Mouse (Mus musculus) 3134 (cell line): ENCODE data around the gene Ice1.

Experiments used
- DNase-seq: peaks from one replicate; pipeline ENCODE4 v3.0.0-alpha.2; 2011; ENCODE audit warnings: low spot score; ENCODE audit not compliant: insufficient read length; ENCODE audit errors: extremely low read depth

The Ice1 gene

DNA sequence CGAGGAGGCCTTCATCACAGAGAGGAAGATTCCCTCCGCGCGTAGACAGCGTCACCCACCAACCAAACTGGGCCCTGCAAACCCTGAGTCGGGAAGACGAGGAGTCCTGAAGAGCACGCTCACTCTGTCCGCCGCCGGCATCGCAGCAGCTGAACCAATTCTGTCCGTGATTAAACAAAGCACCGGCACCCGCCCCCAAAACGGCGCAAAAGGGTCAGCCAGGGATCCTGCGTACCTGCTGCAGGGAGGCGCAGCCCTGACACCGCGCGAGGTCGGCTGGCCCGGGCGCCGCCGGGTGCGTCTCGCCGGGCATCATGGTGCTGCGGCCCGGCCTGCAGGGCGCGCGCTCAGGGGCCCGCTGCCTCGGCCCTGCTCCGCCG, at the start of gene Ice1:
Gene Ice1 (minus strand): TSS at position 353 of the 380 bp plus-strand sequence.
- no peak for DNase-seq

DNA sequence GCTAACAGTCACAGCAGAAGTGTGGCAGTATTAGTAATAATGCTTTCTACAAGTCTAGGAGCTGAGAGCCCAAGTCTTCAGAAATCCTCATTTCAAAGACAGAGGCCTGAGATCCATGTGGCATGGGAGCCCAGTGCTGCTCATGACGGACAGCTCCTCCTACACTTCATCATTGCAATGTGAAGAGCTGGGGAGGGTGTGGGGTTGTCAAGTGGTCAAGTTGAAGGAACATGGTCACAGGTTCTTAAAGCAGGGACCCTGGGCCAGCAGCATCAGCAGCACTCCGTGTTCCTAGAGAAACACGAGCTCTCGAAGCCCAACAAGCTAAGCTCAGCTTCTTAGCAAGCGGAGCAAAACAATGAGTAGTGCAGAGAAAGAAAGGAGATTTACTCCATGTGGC, 48.4 kb upstream of the Ice1 start:
- no peak for DNase-seq

DNA sequence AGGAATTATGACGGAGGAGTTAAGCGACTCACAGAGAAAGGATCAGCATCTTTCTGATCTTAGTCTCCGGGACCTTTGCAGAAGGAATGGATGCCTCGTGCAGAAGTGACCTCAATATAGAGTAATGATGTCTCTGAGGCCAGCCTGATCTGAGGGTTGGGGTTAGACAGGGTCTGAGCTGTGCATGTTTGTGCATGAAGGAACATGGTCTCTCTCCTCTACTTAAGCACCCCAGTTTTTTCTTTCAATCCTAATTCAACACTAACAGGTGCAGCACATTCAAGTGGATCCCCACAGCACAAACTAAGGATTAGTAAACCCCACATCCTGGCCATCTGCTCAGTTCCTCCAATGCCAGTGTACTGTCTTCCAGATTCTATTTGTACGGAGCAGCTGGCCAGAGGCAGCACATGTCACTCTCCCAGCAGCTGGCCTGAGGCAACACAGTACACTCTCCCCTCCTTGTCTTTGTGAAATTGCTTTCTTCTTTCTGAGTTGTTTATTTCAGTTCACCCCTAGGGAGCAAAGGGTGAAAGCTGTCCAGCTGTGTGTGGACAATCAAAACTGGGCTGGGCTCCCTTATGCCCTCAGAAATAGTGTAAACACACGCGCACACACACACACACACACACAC, 47.7 kb upstream of the Ice1 start:
- no peak for DNase-seq

DNA sequence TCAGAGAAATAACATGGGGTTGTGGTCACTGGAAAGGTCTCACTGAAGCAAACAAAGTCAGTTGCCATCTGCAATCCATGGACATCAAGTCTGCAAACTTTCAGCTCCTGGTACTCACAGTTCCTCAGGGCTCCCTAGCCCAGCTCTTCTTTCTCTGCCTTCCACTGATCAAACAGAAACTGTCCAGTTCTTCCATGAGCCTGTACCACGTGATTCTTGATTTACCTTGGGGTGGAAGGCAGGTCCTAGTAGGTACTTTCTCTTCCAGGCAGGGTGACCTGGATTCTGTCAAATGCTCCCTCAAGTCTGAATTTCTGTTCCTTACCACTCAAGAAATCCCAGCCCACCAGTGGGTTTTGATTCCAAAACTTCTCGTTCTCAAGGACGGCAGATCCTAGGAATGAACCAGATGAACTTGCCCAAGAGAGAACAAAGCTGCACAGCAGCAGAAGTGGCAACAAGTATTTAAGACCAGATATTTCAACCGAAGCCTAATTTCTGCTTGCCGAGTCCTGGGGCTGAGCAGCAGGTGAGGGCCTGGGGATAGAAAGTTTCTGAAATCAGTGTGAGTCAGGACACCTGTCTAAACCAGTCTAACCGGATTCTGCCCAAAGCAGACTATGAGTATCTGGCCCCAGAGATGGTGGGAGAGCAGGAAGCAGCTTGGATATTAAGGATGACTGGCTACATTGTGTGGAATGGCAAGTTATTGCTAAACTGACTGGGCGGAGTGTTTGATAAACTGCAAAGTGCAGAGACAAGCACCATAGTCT, 44.2 kb upstream of the Ice1 start:
- no peak for DNase-seq

DNA sequence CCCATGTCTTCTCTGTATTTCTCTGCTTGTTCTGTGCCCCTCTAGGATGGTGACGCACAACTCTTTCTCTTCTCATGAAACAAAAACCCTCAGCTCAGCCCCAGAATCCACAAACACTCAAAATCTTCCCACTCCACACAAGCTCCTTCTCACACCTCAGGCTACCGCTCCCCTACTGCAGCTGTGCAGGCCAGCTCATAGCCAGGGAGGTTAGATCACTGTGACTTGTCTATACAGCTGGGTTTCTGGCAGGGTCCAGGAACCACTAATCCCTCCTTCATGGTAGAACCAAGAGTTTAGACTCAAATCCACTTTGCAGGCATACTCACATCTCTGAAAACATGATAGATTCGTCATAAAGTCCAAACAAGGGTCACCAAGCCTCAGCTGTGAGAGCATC, 42.9 kb upstream of the Ice1 start:
- peak; percentile 16 for DNase-seq

DNA sequence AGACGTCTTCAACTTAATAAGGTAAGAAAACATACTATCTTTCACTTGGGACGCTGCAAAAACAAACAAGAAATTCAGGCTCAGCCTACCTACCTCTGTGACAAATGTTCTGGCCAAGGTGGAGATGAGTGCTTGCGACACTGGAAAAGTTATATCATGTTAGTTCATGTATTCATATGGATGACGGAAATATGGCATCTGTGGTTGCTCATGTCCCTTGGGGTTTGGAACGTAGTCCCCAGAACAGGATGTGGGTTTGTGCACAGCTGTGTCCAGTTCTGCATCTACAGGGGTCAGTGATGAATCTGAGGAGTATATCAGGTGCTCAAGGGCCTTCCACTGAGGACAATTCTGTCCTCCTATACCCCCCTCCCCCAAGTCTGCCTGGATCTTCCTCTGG, 40.3 kb upstream of the Ice1 start:
- DNase-seq: peak; percentile 10

DNA sequence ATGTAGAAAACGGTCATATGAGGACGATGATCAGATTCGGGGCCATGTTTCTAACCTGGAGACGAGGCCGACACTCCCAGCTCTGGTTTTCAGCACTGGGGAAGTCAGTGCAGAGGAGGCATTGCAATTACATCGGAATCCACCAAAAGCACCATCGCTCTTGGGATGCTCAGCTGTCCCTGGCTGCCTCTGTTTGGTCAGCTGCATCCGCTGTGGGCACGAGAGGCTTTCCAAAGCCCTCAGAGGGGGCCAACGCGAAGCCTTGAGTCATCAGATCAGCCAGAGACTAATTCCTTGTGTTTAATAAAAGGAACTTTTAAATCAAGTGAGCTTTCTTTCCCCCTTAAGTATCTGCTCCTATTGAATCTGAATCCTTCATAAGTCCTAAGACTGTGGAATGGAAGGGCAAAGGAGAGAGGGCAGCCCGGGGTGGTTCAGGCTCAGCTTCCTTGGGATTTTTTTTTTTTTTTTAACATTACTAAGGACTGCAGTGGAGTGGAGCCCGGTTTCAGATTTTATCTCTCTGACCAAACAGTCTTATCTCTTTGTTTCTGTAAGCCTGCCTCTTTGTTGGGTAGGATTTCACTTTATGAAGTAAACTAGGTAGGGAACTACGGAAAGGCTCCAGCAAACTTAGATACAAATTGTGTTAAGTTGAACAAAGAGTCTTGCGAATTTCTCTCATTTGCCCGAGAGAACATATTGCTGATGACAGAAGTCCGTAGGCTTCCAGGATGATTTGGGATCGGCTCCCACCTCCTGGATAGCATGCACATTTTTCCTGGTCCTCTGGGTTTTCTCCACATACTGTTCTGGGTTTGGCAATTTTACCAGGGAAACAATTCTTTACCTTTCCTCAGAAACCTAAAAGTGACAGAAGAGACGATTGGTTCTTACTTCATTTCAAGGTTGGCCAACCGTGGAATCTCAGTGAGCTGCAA, 39.1 kb upstream of the Ice1 start:
- DNase-seq: peak; percentile 15

DNA sequence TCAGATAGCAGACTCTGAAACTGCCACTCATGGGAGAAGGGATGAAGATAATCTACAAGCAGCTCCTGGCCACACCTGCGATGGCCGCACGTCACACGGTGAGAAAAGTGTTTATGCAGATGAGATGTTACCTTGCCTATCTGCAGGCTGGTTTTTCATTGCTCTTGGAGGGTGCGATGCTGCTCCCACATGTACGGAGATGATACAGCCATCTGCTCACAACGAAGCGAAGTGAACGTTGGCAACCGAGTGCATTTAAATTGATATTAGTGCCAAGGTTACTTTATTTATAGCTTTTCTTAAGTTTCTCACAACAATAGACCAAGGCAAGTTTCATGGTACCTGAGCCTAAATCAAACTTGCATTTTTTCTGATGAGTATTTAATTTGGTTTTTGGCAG, 37.6 kb upstream of the Ice1 start:
- no peak for DNase-seq

DNA sequence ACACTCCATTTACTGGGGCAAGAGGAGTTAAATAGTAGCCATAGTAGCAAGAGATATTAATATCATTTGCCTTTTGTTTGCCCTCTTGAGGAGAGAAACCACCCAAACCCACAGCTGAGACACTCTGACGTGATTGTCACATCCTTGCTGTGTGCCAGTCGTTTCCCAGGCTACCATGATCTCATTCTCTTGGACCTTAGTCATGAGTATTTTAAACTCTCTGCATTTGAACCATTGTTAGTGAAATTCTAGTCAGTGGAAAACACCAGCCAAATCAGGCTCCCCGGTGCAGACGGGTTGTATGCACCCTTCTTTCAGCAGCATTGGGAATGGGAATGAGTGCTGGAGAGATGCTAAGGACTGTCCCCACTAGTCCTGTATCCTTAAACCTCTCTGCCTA, 32.6 kb upstream of the Ice1 start:
- no peak for DNase-seq

DNA sequence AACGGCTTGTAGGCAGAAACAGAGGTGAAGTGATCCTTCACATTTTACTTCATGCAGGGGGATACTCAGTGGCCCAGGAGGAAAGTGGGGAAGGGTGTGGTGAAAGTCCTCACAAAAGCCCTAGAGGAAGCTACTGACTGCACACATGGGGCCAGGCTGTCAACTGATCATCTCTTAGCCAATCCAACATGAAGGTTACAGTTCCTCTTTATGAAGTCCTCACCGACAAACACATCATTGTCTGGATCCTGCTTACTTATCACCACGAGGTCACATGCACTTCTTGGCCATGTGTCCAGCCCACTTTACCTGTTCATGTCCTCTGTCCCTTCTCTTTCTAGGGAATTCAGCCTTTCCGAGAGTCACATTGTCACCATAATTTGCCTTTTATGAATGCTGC, 22.3 kb upstream of the Ice1 start:
- no peak for DNase-seq

DNA sequence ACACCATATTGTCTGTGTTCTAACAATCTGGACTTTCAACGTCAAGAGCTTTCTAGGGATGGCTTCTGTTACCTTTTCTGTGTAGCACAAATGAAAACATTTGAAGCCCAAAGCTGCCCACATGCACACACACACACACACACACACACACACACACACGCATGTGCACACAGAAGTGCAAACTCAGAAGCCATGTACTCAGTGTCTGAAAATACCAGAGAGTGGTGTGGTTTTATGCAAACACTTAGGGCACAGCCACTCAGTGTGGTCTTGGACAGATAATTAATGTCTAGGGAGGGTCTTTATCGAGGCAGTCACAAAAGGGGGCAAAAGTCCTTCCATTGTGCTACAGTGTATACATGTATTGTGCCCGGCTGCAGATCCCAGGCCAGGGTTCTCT, 19.3 kb upstream of the Ice1 start:
- DNase-seq: no peak

DNA sequence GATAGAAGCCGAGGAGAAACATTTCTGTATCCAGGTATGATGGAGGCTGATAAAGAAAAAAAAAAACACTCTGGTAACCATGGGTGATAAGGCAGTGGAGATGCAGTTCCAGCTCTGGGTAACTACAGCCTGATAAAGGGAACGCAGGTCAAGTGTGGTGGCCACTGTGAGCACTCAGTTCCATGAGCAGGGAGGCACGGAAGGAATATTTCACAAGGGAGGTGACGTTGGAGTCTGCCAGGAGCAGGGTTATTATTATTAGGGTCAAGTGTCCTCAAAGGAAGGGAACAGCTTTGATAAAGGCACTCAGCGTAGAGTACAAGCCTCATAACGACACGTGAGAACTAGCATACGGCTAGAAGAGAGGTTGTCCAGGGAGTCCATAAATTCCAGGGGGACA, 18.9 kb upstream of the Ice1 start:
- DNase-seq: no peak

DNA sequence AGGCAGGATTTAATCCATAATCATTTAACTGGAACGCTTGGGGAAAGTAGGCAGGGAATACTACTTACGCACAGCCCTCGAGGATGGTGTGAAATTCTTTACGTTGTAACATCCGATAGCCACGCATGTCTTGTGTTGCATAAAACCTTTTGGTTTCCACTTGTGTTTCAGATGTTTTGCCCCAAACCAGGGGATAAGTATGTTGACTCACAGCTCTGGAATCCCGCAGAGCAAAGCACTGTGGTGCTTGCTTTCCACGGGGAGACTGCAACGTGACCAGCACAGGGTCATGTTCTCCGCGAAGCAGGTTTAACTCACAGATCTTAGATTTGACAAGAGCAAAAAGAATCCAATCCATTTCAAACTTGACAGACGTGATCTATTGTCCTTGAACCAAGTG, 18.1 kb upstream of the Ice1 start:
- peak; percentile 54 for DNase-seq

DNA sequence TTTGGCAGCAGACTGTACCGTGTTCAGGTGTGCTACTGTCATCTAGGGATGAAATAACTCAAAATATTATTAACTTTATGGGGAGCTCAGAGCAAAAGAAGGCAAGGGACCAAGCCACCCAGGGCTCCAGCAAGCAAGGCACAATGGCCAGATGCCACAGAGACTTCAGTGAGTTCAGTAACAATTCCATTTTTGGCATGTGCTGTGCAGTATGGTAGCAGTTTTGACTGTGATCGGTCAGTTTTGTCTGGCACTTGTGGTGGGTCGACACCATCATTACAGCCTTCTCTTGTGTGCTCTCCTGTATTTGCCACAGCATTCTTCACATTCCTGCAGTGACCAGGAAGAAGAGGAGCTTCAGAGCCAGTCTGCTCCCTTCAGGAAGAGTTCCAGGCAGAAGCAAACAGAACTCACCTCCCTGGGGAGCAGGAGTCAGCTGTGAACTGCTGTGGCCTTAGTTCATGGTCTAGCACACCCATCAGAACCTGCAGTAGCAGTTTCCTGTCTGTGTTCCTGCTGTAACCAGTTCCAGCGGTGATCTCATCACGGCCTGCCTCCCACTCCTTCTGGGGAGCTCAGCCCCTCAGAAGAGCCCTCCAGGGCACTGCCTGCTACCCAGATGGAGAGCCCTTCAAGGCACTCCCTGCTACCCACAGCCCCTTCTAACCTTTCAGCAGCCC, 16.8 kb upstream of the Ice1 start:
- DNase-seq: peak; percentile 78

DNA sequence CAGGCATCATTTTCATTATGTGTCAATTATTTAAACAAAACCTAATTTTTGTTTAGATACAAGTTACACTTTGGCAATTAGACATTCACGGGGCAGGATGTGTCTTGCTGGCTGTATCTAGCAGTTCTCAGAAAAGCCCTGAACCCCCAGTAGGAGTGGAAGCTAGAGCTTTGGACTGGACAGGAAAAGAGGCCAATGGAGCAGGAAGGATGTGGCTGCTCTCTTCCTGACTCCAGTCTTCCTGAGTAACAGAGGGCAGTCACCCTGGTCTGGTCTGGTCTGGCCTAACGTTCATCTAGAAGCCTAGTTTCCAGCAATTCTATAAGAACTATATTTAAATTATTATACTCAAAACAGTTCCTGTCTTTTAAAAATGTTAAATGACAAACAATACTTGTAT, 16.0 kb upstream of the Ice1 start:
- DNase-seq: no peak

DNA sequence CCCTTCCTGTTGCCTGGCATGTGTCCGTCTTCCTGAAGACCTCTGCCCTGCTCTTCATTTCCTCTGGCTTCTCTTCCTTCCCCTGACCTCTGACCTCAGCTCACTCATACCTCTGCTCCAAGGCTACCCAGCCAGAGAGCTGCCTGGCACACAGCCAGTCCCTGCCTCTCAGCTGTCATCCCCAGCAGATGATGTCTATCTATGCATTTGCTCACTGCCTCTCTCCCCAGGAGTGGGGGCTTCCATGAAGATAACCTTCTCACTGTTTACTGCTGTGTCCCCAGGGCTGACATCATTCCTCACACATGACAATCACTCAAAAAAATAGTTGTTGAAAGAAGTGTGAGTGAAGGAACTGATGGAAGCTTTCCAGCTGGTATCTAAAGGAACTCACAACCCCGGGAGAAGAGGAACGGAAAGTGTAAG, 12.6 kb upstream of the Ice1 start:
- no peak for DNase-seq

DNA sequence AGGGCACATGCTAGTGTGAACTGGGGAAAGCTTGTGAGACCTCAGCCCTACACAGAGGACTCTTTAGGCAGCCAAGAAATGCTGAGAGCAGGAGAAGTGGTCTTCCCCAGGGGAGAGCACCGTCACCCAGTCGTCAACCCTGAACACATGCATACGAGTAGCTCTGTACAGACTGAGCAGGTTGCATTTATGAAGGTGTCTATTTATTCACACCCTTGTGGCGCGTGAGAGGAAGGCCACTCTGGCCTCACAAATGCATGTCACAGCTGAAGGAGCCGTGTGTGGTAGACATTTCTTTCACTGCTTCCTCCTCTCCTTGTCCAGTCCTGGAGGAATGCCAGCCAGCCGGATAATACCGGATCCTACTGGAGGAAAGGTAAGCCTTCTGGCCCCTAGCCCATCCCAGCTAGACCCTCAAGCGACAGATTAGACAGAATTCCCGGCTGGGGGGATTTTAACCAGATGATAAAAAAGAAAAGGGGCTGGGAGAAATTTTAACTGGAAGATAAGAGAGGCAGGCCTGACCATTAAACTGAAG, 8.6 kb upstream of the Ice1 start:
- DNase-seq: no peak

DNA sequence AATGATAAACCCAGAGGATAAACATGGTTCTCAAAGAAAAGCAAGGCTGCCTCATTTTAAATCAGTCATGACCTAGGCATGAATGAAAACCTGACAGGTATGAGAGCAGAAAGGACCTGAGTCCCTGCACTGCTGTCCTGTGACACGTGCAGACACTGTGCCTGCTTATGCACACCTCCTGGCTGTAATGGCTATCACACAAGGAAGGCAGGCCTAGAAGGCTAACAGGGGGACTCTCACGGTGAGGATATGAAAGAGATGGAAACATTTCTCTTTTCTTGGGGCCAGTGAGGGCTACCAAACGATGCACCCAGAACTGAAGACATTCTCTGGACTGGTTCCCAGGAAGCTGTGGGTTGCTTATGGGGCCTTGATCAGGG, 6.6 kb upstream of the Ice1 start:
- no peak for DNase-seq

DNA sequence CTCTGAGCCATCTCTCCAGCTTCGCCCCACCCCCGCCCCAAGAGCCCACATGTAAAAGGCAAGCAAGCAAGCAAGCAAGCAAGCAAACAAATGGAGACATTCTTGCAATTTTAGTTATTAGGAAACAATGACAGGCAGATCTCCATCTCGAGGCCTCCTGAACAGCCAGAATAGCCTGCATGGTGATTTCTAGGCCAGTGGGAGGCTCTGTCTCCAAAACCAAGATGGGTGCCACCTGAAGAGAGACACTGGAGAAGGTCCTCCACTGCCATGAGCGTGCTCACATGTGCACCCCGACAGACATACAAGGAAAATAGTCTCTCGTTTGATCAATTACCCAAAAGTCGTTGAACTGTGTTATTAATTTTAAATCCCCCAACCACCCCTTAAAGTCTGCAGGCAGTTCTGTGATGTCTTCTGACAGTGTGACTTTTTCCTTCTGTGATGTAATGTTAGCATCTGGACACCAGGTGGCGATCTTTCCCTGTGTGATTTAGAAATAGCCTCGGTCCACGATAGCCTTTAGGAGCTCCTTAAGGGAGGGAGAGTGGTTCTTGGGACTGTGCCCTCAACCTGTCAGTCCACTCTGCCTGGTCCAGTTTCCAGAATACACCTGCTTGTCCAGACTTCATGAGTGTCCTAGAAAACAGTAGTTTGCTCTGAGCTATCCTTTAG, 6.1 kb upstream of the Ice1 start:
- peak; percentile 15 for DNase-seq

DNA sequence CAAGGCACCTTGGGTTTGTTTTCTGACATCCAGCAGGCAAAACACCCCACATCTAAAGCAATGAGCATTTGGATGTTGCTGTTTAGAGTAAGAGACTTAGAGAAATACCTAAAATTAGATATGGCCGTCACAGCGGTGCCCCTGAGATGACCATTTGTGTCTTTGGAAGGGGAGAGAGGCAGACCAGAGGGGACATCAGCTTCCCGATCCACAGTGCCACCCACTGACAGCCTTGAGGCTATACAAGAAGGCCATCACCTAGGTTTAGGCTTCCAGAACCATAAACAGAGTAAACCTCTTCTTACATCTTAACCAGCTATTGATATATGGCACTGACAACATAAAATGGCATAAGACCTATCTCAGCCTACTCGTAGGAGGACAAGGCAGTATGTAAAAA, 4.5 kb upstream of the Ice1 start:
- no peak for DNase-seq
